ENCODE assay signal across 8 mouse cellular contexts in the genomic region with DNA sequence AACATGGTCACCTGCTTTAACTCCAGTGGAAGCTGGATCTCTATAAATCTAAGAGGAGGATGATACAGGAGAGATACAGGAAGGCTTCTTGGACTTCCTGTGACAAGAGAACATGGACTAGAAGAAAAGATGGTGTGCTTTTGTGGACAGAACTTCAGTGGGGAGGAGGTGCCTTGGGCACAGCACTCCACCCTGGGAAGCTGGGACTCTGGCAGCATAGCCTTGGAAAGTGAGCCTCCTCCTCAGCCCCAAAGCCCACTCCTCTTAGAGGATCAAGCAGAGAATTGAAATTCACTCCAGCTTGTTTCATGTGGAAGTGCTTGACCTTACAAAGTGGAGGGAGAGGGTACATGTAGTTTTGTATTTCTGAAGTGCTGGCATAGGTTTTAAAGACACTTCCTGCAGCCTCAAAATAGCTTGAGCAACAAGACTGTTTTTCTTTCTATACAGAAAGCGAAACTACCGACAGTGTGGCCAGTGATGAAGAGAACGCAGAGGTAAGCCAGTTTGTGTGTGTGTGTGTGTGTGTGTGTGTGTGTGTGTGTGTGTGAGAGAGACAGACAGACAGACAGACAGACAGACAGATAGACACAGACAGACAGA.
DNase-seq lines count a peak whose midpoint lies in the region; ATAC-seq lines count a peak whose summit lies in the region.

No protein-coding gene starts in this region.

- no peaks in the 10 kb centered on the region for H3K27me3 ChIP-seq in kidney, embryonic 16.5 days (ENCODE audit: insufficient read depth, low read length)
- no peaks in the 10 kb centered on the region for H3K27me3 ChIP-seq in midbrain, embryonic 10.5 days (ENCODE audit: low read depth, poor library complexity, severe bottlenecking)

- peak overlapping the region; percentile 84 for H3K27ac ChIP-seq in kidney, embryonic 16.5 days (ENCODE audit: low read length)
- no peak overlapping the region for H3K27ac ChIP-seq in midbrain, embryonic 10.5 days (replicated peaks)

- H3K4me1 ChIP-seq in kidney, embryonic 16.5 days (ENCODE audit: insufficient read depth, low read length): peaks cover 40% of the 10 kb centered on the region
- no peaks in the 10 kb centered on the region for H3K4me1 ChIP-seq in midbrain, embryonic 10.5 days

- no peak overlapping the region for H3K4me3 ChIP-seq in kidney, embryonic 16.5 days (ENCODE audit: low read length)
- no peak overlapping the region for H3K4me3 ChIP-seq in midbrain, embryonic 10.5 days

- H3K4me2 ChIP-seq in kidney, embryonic 16.5 days (replicated peaks; ENCODE audit: low read depth, low read length): no peak overlapping the region

- ATAC-seq in kidney, embryonic 16.5 days (ENCODE audit: low FRiP score, low TSS enrichment): no peak
- peak; percentile 35; the same call in 1 of the 2 replicates for ATAC-seq in monocyte, adult 5-6 weeks (replicated peaks; ENCODE audit: insufficient number of reproducible peaks, low FRiP score, low TSS enrichment, poor library complexity, severe bottlenecking)

- H3K9ac ChIP-seq in kidney, embryonic 16.5 days (replicated peaks; ENCODE audit: low read length): no peak overlapping the region

- H3K9me3 ChIP-seq in kidney, embryonic 16.5 days (ENCODE audit: low read length): no peaks in the 10 kb centered on the region
- no peaks in the 10 kb centered on the region for H3K9me3 ChIP-seq in midbrain, embryonic 10.5 days (replicated peaks)

- peaks cover 21% of the 10 kb centered on the region for H3K36me3 ChIP-seq in kidney, embryonic 16.5 days (ENCODE audit: insufficient read depth, low read length)
- peaks cover 33% of the 10 kb centered on the region for H3K36me3 ChIP-seq in midbrain, embryonic 10.5 days

- WGBS in kidney, embryonic 16.5 days: 51% methylated on average over 3 of the region's 3 CpGs
- WGBS in midbrain, embryonic 10.5 days: 91% methylated on average over 3 of the region's 3 CpGs

- DNase-seq in kidney, postnatal 25 days: no peak
- DNase-seq in adipocyte (ENCODE audit: low spot score): peak; percentile 53
- peak; percentile 90 for DNase-seq in induced T-regulatory cell, adult 2 months (ENCODE audit: low read depth)
- DNase-seq in urinary bladder, postnatal 10 days (ENCODE audit: low spot score): no peak
- DNase-seq in layer of hippocampus, postnatal 14 days (ENCODE audit: low spot score in 2 of 2): no peak
- DNase-seq in midbrain, embryonic 10.5 days (ENCODE audit: low spot score): no peak

Comparison
In these comparisons a context has a peak if more than half of its experiments do, and no peak if none do; other contexts are left out.
1. DNase-seq: peak in adipocyte (single experiment) and induced T-regulatory cell, adult 2 months (single experiment); none in kidney, postnatal 25 days (0 of 2), urinary bladder, postnatal 10 days (single experiment), layer of hippocampus, postnatal 14 days (0 of 2) and midbrain, embryonic 10.5 days (single experiment).